Mouse (Mus musculus) E14TG2a.4 (cell line): Measurements from ENCODE around the gene Rab11fip4.

Source experiments
- CTCF ChIP-seq: conservative IDR thresholded peaks from 2 replicates; pipeline ENCODE4 v1.5.1; 2014; ENCODE audit warnings: low read length
- POU5F1 ChIP-seq: IDR thresholded peaks from 2 replicates; pipeline ENCODE4 v1.6.1; 2014; ENCODE audit warnings: low read length, borderline replicate concordance

DNA sequence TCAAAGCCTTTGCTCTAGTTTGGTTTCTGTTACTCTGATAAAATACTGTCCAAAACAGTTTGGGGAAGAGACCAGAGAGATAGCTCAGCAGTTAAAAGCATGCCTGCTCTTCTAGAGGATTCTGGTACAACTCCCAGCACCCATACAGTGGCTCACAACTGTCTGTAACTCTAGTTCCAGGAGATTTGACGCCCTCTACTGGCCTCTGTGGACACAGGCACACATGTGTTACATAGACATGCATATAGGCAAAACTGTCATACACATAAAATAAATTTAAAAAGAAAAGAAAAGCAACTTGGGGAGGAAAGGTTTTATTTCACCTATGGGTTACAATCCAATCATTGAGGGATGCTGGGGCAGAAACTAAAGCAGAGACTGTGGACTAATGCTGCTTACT, 24.1 kb upstream of the Rab11fip4 start:
- TF ChIP-seq CTCF (peak; percentile 32; the same call in 1 of the 2 replicates), POU5F1 (no peak)
